Mouse (Mus musculus) liver, postnatal 0 days (tissue): ENCODE results near the gene Slc26a10.

Experiments used
- CTCF ChIP-seq: sonication (generic); IDR thresholded peaks from 2 replicates; pipeline ENCODE4 v1.5.1; 2016; ENCODE audit warnings: antibody characterized with exemption, low read depth
- EP300 ChIP-seq: IDR thresholded peaks from 2 replicates; pipeline ENCODE4 v1.6.1; 2016; ENCODE audit warnings: antibody characterized with exemption, low read depth, mild to moderate bottlenecking

DNA sequence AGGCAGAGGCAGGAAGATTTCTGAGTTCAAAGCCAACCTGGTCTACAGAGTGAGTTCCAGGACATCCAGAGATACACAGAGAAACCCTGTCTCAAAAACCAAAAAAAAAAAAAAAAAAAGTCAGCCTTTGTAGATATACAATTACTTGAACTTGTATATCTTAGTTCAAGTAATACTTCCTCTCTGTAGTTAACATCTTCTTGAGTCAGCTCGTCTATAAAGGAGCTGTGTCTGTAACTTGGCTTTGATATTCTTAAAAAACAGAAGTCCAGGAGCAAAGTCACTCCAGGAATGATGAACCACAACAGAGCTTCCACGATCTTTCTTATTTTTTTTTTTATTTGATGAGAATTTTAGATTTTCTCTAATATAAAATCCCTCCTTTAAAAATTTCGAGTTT is 19.7 kb downstream of the Slc26a10 start:
- TF ChIP-seq CTCF (no peak), EP300 (no peak)
